Mouse (Mus musculus): Measurements from ENCODE around the gene Timm17a.

Timm17a gene

GRCm38 (mm10) chr1:135313284-135314031 lies at the start of gene Timm17a:
Gene Timm17a, minus strand, starts transcription at chr1:135313778.
- peak; percentile 96 for DNase-seq (ENCODE audit: low spot score)

- DNase-seq (ENCODE audit: low spot score) = no peak
Observed at GRCm38 (mm10) chr1:135362115-135362514, 48.5 kb upstream of the Timm17a start.

GRCm38 (mm10) chr1:135361491-135361890 lies 47.9 kb upstream of the Timm17a start:
- DNase-seq (ENCODE audit: low spot score) = no peak

- no peak for DNase-seq (ENCODE audit: low spot score)
Observed at GRCm38 (mm10) chr1:135359071-135359470, 45.5 kb upstream of the Timm17a start.

GRCm38 (mm10) chr1:135351953-135352352 lies 38.4 kb upstream of the Timm17a start:
- DNase-seq (ENCODE audit: low spot score) = peak; percentile 31

- peak; percentile 61 for DNase-seq (ENCODE audit: low spot score)
Observed at GRCm38 (mm10) chr1:135347498-135348169, 34.1 kb upstream of the Timm17a start.

GRCm38 (mm10) chr1:135346891-135347290 lies 33.3 kb upstream of the Timm17a start:
- no peak for DNase-seq (ENCODE audit: low spot score)

GRCm38 (mm10) chr1:135344026-135344425 lies 30.4 kb upstream of the Timm17a start:
- no peak for DNase-seq (ENCODE audit: low spot score)

- no peak for DNase-seq (ENCODE audit: low spot score)
Observed at GRCm38 (mm10) chr1:135341947-135342346, 28.4 kb upstream of the Timm17a start.

GRCm38 (mm10) chr1:135330578-135330977 lies 17.0 kb upstream of the Timm17a start:
- DNase-seq (ENCODE audit: low spot score) = no peak

GRCm38 (mm10) chr1:135328368-135328767 lies 14.8 kb upstream of the Timm17a start:
- DNase-seq (ENCODE audit: low spot score) = no peak

- no peak for DNase-seq (ENCODE audit: low spot score)
Observed at GRCm38 (mm10) chr1:135325934-135326333, 12.4 kb upstream of the Timm17a start.

GRCm38 (mm10) chr1:135324571-135324970 lies 11.0 kb upstream of the Timm17a start, which contains the start of gene Lmod1:
Gene Lmod1, plus strand, starts transcription at chr1:135324807.
- DNase-seq (ENCODE audit: low spot score) = peak; percentile 59

GRCm38 (mm10) chr1:135323367-135323901 lies 9.9 kb upstream of the Timm17a start:
- no peak for DNase-seq (ENCODE audit: low spot score)

GRCm38 (mm10) chr1:135312201-135312600 lies 1.4 kb downstream of the Timm17a start:
- DNase-seq (ENCODE audit: low spot score) = no peak

- no peak for DNase-seq (ENCODE audit: low spot score)
Observed at GRCm38 (mm10) chr1:135311356-135311755, 2.2 kb downstream of the Timm17a start.

GRCm38 (mm10) chr1:135290908-135291307 lies 22.7 kb downstream of the Timm17a start:
- DNase-seq (ENCODE audit: low spot score) = no peak

GRCm38 (mm10) chr1:135286311-135286710 lies 27.3 kb downstream of the Timm17a start:
- peak; percentile 10 for DNase-seq (ENCODE audit: low spot score)

GRCm38 (mm10) chr1:135283826-135284291 lies 29.7 kb downstream of the Timm17a start, which contains the start of gene Rnpep:
Gene Rnpep, minus strand, starts transcription at chr1:135284084.
- DNase-seq (ENCODE audit: low spot score) = peak; percentile 70

GRCm38 (mm10) chr1:135283287-135283825 lies 30.2 kb downstream of the Timm17a start:
- no peak for DNase-seq (ENCODE audit: low spot score)

GRCm38 (mm10) chr1:135282536-135283286 lies 30.9 kb downstream of the Timm17a start:
- DNase-seq (ENCODE audit: low spot score) = peak; percentile 81

GRCm38 (mm10) chr1:135281841-135282240 lies 31.7 kb downstream of the Timm17a start:
- no peak for DNase-seq (ENCODE audit: low spot score)
